Mouse (Mus musculus) embryonic facial prominence, embryonic 15.5 days (tissue): ENCODE results near the gene 4930447C04Rik. TPM values are rescaled to one million over a fixed set of nuclear protein-coding genes. Genes with fewer than 3 reads are reported as not detected.

Experiments used
- ATAC-seq: fragments of 200-750 bp; cut with Nextera tagmentation; 2 replicates; pipeline ENCODE4 v1.8.0; 2017; ENCODE audit warnings: low read depth, moderate TSS enrichment; ENCODE audit not compliant: insufficient number of reproducible peaks, low FRiP score, low TSS enrichment
- H3K27ac ChIP-seq: fragments of 300-500 bp; sonication (generic); replicated peaks from 2 replicates; pipeline ENCODE4 v1.5.1; 2015; ENCODE audit warnings: mild to moderate bottlenecking, inconsistent platforms
- H3K27me3 ChIP-seq: fragments of 300-500 bp; sonication (generic); 2 replicates; pipeline ENCODE4 v1.6.1; 2015; ENCODE audit warnings: inconsistent platforms
- H3K36me3 ChIP-seq: fragments of 300-500 bp; sonication (generic); 2 replicates; pipeline ENCODE4 v1.6.1; 2015; ENCODE audit warnings: mild to moderate bottlenecking, inconsistent platforms
- H3K4me1 ChIP-seq: fragments of 300-500 bp; sonication (generic); 2 replicates; pipeline ENCODE4 v1.6.1; 2015; ENCODE audit warnings: inconsistent platforms
- H3K4me2 ChIP-seq: fragments of 300-500 bp; sonication (generic); replicated peaks from 2 replicates; pipeline ENCODE4 v1.6.1; 2015; ENCODE audit warnings: mild to moderate bottlenecking, inconsistent platforms
- H3K4me3 ChIP-seq: fragments of 300-500 bp; sonication (generic); replicated peaks from 2 replicates; pipeline ENCODE4 v1.5.1; 2015; ENCODE audit warnings: mild to moderate bottlenecking, inconsistent platforms
- H3K9ac ChIP-seq: fragments of 300-500 bp; sonication (generic); 2 replicates; pipeline ENCODE4 v1.6.1; 2015; ENCODE audit warnings: inconsistent platforms
- H3K9me3 ChIP-seq: fragments of 300-500 bp; sonication (generic); replicated peaks from 2 replicates; pipeline ENCODE4 v1.6.1; 2016; ENCODE audit warnings: inconsistent platforms
- WGBS: fragments of 180-500 bp; shearing (Covaris S2); methylation state at CpG from one replicate; pipeline ENCODE4 v1.1.7; 2015; 5-methylcytosine and 5-hydroxymethylcytosine counted together
- polyA plus RNA-seq: library from polyadenylated mRNA; unstranded; fragments of >200 nt; fragmentation: Nextera tagmentation; extraction: Ambion mirVana; gene quantifications from 2 replicates; pipeline ENCODE4 v1.2.1, GENCODE M21; 2015

4930447C04Rik gene
- polyA plus RNA-seq, 1 experiment from 2014 or later, result 5.5 TPM

DNA sequence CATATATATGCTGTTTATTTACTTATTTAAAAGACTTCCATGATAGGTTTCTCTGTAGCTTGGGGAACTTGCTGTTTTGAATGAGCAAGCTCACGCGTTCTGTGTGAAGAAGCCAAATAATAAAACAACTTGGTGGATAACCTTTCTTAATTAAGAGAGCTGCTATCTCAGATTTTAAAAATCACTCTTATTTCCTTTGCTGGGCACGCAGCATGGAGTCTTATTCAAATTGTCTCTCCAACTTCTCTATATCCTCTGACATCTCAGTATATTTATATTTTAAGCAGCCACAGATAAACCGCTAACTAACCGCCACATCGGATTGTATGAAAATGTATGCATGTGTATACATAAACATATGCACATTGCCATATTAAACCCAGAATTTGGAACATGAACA, 1.6 kb upstream of the 4930447C04Rik start:
- Histone ChIP-seq H3K9me3 (no peaks in the 10 kb centered on the region), H3K36me3 (no peaks in the 10 kb centered on the region), H3K27ac (no peak overlapping the region), H3K4me2 (no peak overlapping the region), H3K4me3 (no peak overlapping the region), H3K9ac (no peak overlapping the region), H3K27me3 (peaks cover 99% of the 10 kb centered on the region), H3K4me1 (peaks cover 26% of the 10 kb centered on the region)
- ATAC-seq, result no peak
- 24% methylated on average over 6 of the region's 6 CpGs for WGBS

DNA sequence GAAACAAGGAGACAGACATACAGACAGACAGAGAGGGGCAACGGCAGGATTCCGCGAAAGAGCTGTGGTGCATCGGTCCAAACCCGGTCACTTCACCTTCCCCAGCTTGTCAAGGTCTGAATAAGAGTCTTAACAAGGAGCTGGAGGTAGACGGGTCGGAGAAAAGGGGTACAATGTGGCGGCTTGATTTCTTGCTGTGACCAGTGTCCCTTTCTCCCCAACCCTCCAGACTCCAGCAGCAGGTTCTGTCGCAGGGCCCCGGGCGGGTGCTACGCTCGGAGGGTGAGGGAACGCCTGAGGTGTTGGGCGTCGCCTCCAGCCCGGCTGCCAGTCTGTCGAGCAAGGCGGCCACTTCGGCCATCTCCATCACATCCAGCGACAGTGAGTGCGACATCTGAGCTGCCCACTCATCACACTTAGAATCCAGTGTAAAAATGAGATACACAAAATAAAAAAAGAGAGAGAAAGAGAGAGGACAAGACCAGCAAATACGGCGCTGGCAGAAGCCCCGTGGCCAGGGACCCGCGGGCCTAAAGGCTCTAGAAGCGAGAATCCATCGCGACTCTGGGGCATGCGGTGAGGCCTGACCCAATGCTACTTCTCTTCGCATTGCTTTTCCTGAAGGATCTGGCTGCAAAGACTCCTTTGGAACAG, 951 bp upstream of the 4930447C04Rik start:
- Histone ChIP-seq H3K4me3 (no peak overlapping the region), H3K9ac (no peak overlapping the region), H3K9me3 (no peaks in the 10 kb centered on the region), H3K4me2 (no peak overlapping the region), H3K4me1 (peaks cover 26% of the 10 kb centered on the region), H3K36me3 (no peaks in the 10 kb centered on the region), H3K27me3 (peaks cover 99% of the 10 kb centered on the region), H3K27ac (no peak overlapping the region)
- 1% methylated on average over 32 of the region's 32 CpGs for WGBS
- ATAC-seq, result no peak

DNA sequence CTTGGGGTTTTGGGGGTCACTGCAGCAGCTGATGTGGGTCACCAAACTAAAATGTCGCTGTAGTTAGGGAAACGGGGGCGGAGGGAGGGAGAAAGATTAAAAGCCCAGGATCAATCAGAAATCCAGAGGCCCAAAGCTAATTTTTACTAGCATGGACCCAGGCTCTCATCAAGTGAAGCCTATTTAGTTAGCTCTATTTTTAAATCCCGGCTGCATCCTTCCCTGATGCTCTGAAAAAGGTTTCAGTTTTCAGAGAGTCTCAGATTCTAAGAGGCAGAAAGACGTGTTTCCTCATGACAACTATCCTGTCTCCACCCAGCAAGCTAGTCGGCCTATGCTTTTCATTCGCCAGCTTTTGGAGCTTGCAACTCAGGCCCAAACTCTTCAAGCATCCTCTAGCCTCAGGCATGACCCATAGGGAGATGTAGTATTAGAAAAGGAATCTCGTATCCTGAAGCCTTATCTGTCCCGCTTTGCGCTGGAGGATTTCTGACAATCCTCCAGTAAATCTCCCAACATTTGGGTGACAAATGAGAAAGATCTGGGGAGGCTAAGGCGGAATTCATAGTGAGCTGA, 336 bp upstream of the 4930447C04Rik start:
- Histone ChIP-seq H3K36me3 (no peaks in the 10 kb centered on the region), H3K9ac (no peak overlapping the region), H3K27ac (no peak overlapping the region), H3K4me2 (no peak overlapping the region), H3K27me3 (peaks cover 97% of the 10 kb centered on the region), H3K9me3 (no peaks in the 10 kb centered on the region), H3K4me3 (no peak overlapping the region), H3K4me1 (peaks cover 26% of the 10 kb centered on the region)
- 3% methylated on average over 11 of the region's 11 CpGs for WGBS
- ATAC-seq, result no peak

DNA sequence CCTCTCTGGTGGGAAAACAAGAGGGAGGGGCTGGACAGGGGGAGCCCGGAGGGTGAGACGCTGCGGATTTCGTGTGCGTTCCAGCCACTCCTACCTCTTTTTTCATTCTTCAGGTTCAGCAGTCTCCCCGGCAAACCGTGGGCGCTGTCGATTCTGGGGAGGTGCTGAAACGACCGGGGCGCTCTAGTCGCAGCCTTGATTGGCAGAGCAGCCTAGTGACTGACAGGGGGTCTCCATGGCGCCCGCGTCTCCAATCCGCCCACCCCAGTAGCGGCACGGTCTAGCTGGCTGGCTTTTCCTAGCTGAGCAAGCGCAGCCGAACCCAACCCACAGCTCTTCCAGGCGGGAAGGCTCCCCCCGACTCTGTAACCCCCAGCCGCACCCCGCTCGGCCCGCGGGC, 958 bp downstream of the 4930447C04Rik start, which contains the start of gene Six6:
Gene Six6, plus strand, starts transcription at position 277 of the 400 bp plus-strand sequence.
- peak within 1 kb of the TSS; percentile 29 for H3K4me3 ChIP-seq
- H3K27me3 ChIP-seq, result peaks cover 91% of the 10 kb centered on the region
- H3K27ac ChIP-seq, result no peak within 1 kb of the TSS
- no peak within 1 kb of the TSS for H3K9ac ChIP-seq
- H3K4me1 ChIP-seq, result peaks cover 14% of the 10 kb centered on the region
- under 1% methylated on average over 28 of the region's 28 CpGs for WGBS
- no peaks in the 10 kb centered on the region for H3K36me3 ChIP-seq
- peak within 1 kb of the TSS; percentile 46 for H3K4me2 ChIP-seq
- ATAC-seq, result no peak; the same call in 1 of the 2 replicates
- H3K9me3 ChIP-seq, result no peaks in the 10 kb centered on the region

DNA sequence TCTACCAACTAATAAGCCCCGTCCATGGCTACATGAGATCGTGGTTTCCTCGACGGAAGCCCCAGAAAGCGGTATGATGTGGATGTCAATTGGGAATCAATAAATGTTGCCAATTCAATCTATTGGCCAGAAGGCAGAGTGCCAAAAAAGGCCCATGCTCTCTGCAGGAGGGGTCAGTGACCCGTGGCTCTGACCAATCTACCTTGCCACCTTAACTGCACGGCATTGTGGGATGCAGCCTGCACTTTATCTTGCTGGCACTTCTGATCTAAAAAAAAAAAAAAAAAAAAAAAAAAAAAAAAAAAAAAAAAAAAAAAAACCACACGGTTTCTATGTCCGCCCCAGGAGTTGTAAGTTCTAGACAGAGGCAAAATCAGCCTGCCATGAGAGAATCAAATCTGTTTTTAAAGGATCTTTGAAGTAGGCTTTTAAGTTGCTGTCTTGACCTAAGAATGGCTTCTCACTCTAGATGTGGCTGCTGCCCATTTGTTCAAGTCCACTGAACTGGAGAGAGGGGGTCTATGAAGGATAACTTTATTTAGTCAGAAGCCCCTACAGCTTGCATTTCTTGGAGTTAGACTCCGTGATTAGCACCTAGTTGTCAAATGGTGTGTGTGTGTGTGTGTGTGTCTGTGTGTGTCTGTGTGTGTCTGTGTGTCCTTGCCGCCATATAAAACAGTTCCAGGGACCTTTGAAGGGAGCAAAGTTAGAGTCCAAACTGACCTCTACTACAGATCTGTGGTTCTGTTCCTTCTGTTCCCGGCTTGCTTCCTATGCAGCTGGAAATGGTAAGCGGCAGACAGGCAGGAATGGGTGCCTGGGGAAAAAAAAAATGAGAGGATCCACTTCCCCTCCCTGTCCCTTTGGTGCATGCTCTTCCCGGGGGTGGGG, 1.7 kb downstream of the 4930447C04Rik start:
- peak overlapping the region; percentile 29; the same call in 1 of the 2 replicates for H3K4me3 ChIP-seq
- peak overlapping the region; percentile 46; the same call in 1 of the 2 replicates for H3K4me2 ChIP-seq
- H3K9ac ChIP-seq, result no peak overlapping the region
- peaks cover 83% of the 10 kb centered on the region for H3K27me3 ChIP-seq
- WGBS, result 1% methylated on average over 14 of the region's 14 CpGs
- ATAC-seq, result no peak
- H3K9me3 ChIP-seq, result no peaks in the 10 kb centered on the region
- H3K27ac ChIP-seq, result no peak overlapping the region
- no peaks in the 10 kb centered on the region for H3K36me3 ChIP-seq
- H3K4me1 ChIP-seq, result peaks cover 14% of the 10 kb centered on the region

DNA sequence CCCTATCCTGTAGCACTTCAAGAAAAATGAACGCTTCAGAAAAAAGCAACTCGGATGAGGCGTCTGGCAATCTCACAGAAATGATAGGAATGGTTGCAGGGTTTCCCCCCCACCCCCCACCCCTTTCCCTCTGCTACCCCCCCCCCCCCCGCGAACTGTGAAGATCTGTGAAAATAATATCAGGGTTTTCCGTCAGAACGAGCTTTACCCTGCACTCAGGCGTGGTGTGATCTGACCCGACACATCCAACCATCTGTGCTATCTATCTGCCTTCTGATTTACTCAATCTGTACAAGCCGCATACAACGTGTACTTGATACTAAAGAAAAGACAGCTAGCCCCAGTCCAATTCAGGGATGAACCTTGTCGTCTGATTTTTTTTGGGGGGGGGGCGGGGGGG, 2.4 kb downstream of the 4930447C04Rik start:
- H3K36me3 ChIP-seq, result no peaks in the 10 kb centered on the region
- H3K9ac ChIP-seq, result no peak overlapping the region
- H3K4me2 ChIP-seq, result no peak overlapping the region
- H3K4me3 ChIP-seq, result no peak overlapping the region
- peaks cover 77% of the 10 kb centered on the region for H3K27me3 ChIP-seq
- peaks cover 14% of the 10 kb centered on the region for H3K4me1 ChIP-seq
- ATAC-seq, result no peak
- no peaks in the 10 kb centered on the region for H3K9me3 ChIP-seq
- H3K27ac ChIP-seq, result no peak overlapping the region
- WGBS, result 4% methylated on average over 13 of the region's 13 CpGs

DNA sequence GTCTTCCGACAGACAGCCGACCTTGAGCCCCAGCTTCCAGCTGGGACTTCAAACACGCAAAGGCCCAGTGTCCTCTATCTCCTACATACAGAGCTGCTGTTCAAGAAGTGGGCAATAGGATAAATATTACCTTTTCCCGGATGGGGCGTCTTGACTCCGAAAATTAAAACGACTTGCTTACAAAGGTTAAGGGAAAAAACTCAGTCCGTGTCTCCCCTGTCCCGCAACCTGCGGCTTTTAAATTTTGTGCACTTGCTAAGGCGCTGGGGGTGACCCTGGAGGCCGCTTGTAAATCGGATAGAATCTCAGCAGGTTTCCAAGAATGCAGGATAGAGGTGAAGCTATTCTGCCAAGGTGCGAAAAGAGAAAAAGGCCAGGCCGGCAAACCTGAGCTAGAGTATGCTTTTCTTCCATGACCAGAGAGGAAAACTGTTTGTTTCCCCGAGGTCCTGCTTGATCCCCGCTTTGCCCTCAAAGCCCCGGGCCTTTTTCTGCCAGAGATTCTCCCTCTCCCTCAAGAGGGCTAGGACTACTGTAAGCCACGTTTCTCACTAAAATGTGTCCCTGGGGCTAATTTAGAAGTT, 2.9 kb downstream of the 4930447C04Rik start:
- Histone ChIP-seq H3K36me3 (no peaks in the 10 kb centered on the region), H3K4me3 (no peak overlapping the region), H3K9me3 (no peaks in the 10 kb centered on the region), H3K9ac (no peak overlapping the region), H3K27me3 (peaks cover 71% of the 10 kb centered on the region), H3K27ac (no peak overlapping the region), H3K4me2 (no peak overlapping the region), H3K4me1 (peaks cover 14% of the 10 kb centered on the region)
- 5% methylated on average over 19 of the region's 19 CpGs for WGBS
- no peak for ATAC-seq

DNA sequence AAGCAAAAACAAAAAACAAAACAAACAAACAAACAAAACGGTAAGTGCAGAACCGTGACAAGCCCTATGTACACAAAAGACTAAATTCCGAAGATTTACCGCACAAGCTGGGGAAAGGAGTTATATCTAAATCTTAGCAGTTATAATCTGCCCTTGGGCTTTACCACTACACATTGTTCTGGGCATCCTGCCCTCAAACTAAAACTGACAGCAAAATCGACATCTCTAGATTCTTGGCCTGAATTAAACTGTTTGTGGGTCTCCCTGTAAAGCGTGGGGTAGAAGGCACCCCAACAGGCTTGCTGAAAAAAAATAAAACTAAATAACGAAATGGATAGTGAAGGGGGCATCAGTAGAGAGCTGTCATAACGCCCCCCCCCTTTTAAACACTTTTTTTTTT, 3.8 kb downstream of the 4930447C04Rik start:
- no peak overlapping the region for H3K4me2 ChIP-seq
- H3K27me3 ChIP-seq, result peaks cover 62% of the 10 kb centered on the region
- H3K27ac ChIP-seq, result no peak overlapping the region
- H3K4me1 ChIP-seq, result peaks cover 14% of the 10 kb centered on the region
- no peak overlapping the region for H3K4me3 ChIP-seq
- no peaks in the 10 kb centered on the region for H3K9me3 ChIP-seq
- 18% methylated on average over 8 of the region's 8 CpGs for WGBS
- H3K36me3 ChIP-seq, result no peaks in the 10 kb centered on the region
- H3K9ac ChIP-seq, result no peak overlapping the region
- no peak for ATAC-seq

DNA sequence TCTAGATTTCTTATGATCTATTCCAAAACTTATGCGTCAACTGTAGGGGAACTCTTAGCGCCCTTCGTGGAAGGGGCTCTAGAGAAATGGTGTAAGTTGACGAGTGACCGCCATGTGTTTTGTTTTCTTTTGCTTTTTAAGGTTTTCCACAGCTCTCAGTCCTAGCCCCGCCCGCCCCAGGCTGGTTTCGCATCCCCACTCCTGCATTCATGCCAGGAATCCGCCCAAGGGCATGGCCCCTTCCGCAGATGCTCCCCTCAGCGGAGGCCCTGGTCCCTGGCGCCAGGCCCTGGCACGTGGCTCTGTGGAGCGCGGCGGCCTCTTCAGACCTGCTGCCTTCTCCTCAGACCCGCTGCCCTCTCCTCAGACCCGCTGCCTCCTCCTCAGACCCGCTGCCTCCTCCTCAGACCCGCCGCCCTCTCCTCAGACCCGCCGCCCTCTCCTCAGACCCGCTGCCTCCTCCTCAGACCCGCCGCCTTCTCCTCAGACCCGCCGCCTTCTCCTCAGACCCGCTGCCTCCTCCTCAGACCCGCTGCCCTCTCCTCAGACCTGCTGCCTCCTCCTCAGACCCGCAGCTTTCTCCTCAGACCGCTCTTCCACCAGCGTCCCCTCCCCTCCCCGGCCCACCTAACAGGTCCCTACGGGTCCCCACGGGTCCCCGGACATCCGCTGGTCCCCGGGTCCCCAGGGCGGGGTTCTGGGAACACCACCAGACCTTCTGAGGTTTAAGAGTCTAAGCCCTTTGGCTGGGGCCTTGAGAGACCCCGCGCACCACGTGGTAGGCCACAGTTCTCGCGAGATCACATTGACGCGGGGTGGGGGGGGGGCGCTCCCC, 23.2 kb downstream of the 4930447C04Rik start:
- no peaks in the 10 kb centered on the region for H3K9me3 ChIP-seq
- H3K27me3 ChIP-seq, result no peaks in the 10 kb centered on the region
- no peak overlapping the region for H3K27ac ChIP-seq
- H3K4me3 ChIP-seq, result peak overlapping the region; percentile 44
- 14% methylated on average over 46 of the region's 48 CpGs for WGBS
- H3K9ac ChIP-seq, result no peak overlapping the region
- H3K4me2 ChIP-seq, result peak overlapping the region; percentile 73
- no peaks in the 10 kb centered on the region for H3K36me3 ChIP-seq
- peaks cover 4% of the 10 kb centered on the region; the same call in 1 of the 2 replicates for H3K4me1 ChIP-seq
- ATAC-seq, result peak; percentile 51; the same call in 1 of the 2 replicates

DNA sequence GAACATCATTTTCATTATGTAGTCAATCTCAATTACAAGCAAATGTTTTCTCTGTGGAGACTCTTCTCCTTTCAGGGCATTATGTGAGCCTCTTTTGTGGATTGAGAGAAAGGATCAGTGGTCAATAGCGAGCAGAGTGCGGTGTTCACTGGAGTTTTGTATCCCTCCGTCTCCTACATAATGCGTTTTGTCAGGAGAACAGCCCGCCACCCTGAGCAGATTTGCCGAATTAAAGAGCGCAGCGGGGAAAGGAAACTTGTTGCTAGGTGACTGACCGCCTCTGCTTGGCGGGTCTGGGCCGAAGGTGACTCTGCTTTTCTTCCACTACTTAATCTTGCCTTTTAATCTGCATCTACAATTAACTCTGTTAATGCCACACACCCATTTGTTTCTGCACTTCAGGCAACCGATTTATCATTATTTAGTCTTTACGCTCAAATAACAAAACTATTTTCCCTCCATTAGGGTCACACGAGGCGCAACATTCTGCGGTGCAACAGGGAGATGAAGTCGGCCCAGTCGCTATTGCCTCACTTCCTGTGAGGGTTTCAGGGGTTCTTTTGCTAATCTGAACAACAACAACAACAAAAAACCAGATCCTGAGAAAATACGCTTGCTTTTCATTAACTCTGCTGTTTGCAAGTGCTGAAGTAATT, 86.1 kb downstream of the 4930447C04Rik start:
- H3K9ac ChIP-seq, result no peak overlapping the region
- 0 out of 2 replicates have a peak, but pooled peaks cover 3% of the 10 kb centered on the region for H3K9me3 ChIP-seq
- no peak for ATAC-seq
- WGBS, result 4% methylated on average over 19 of the region's 19 CpGs
- H3K4me1 ChIP-seq, result peaks cover 10% of the 10 kb centered on the region
- H3K4me3 ChIP-seq, result peak overlapping the region; percentile 14
- H3K27me3 ChIP-seq, result peaks cover 51% of the 10 kb centered on the region
- H3K4me2 ChIP-seq, result peak overlapping the region; percentile 30
- no peak overlapping the region for H3K27ac ChIP-seq
- H3K36me3 ChIP-seq, result no peaks in the 10 kb centered on the region
